Mouse (Mus musculus) CH12.LX (cell line): Measurements from ENCODE around the gene Lrmda. TPM values are rescaled to one million over a fixed set of nuclear protein-coding genes. Genes with fewer than 3 reads are reported as not detected.

ENCODE experiments used
- DNase-seq: peaks from one replicate; pipeline ENCODE4 v3.0.0-alpha.2; 2013; ENCODE audit errors: extremely low read depth
- H3K27ac ChIP-seq: 2 replicates; pipeline ENCODE4 v1.5.1; 2012; ENCODE audit warnings: low read depth, mild to moderate bottlenecking, control low read depth, moderate library complexity; ENCODE audit not compliant: insufficient read depth
- H3K27me3 ChIP-seq: replicated peaks from 2 replicates; pipeline ENCODE3; 2012; ENCODE audit warnings: inconsistent platforms
- H3K36me3 ChIP-seq, 2 experiments: replicated peaks in 1 of 2; 2 replicates each; pipeline versions ENCODE3 to v1.6.1; 2012; ENCODE audit warnings: inconsistent platforms in 1 of 2, low read length in 1 of 2, mild to moderate bottlenecking in 1 of 2, mixed read lengths in 1 of 2, moderate library complexity in 1 of 2; ENCODE audit not compliant: control insufficient read depth in 1 of 2, insufficient read depth in 1 of 2
- H3K4me1 ChIP-seq, 2 experiments: 2 replicates each; pipeline ENCODE4 v1.6.1; 2012; ENCODE audit warnings: inconsistent platforms in 1 of 2, moderate library complexity in 1 of 2; ENCODE audit not compliant: insufficient read depth in 2 of 2, control insufficient read depth in 1 of 2
- H3K4me2 ChIP-seq: 2 replicates; pipeline ENCODE4 v1.6.1; 2012; ENCODE audit warnings: low read depth, mild to moderate bottlenecking, control low read depth; ENCODE audit not compliant: poor library complexity, insufficient read depth, severe bottlenecking
- H3K4me3 ChIP-seq, 3 experiments: fragments of 150-350 bp in 1 of 3; sonication (generic) in 1 of 3; replicated peaks in 1 of 3; 2 replicates each; pipeline versions ENCODE3 to v1.5.1; 2011 to 2012; ENCODE audit warnings: low read depth in 2 of 3, low read length in 2 of 3, mild to moderate bottlenecking in 2 of 3, moderate library complexity in 2 of 3, control low read depth in 1 of 3, improper control_type of control experiment in 1 of 3, inconsistent platforms in 1 of 3, mixed read lengths in 1 of 3; ENCODE audit not compliant: poor library complexity in 1 of 3
- H3K79me2 ChIP-seq: replicated peaks from 2 replicates; pipeline ENCODE4 v1.6.1; 2012; ENCODE audit warnings: mild to moderate bottlenecking, moderate library complexity; ENCODE audit not compliant: control insufficient read depth, poor library complexity, insufficient read depth, severe bottlenecking; ENCODE audit errors: extremely low read depth
- H3K9ac ChIP-seq: 2 replicates; pipeline ENCODE4 v1.6.1; 2012; ENCODE audit warnings: low read depth, mild to moderate bottlenecking, control low read depth, moderate library complexity; ENCODE audit not compliant: insufficient read depth
- H3K9me3 ChIP-seq: replicated peaks from 2 replicates; pipeline ENCODE3; 2012; ENCODE audit warnings: low read length, inconsistent platforms, mixed read lengths
- BHLHE40 ChIP-seq: IDR thresholded peaks from 2 replicates; pipeline ENCODE4 v1.6.1; 2011; ENCODE audit warnings: mild to moderate bottlenecking, low read depth, low read length, improper control_type of control experiment
- CHD2 ChIP-seq: IDR thresholded peaks from 2 replicates; pipeline ENCODE4 v1.6.1; 2011; ENCODE audit warnings: low read length, improper control_type of control experiment
- CTCF ChIP-seq, 2 experiments: IDR thresholded peaks in 1 of 2; conservative IDR thresholded peaks in 1 of 2; 2 replicates each; pipeline ENCODE4 v1.5.1; 2011 to 2012; ENCODE audit warnings: low read depth in 2 of 2, low read length in 2 of 2, improper control_type of control experiment in 1 of 2, inconsistent platforms in 1 of 2, mild to moderate bottlenecking in 1 of 2, moderate library complexity in 1 of 2
- JUND ChIP-seq: conservative IDR thresholded peaks from 2 replicates; pipeline ENCODE4 v1.6.1; 2011; ENCODE audit warnings: low read depth, low read length, improper control_type of control experiment
- MYC ChIP-seq: IDR thresholded peaks from 2 replicates; pipeline ENCODE4 v1.6.1; 2011; ENCODE audit warnings: low read depth, mild to moderate bottlenecking, improper control_type of control experiment, low read length
- NELFE ChIP-seq: IDR thresholded peaks from 2 replicates; pipeline ENCODE4 v1.6.1; 2011; ENCODE audit warnings: low read depth, low read length, improper control_type of control experiment
- RAD21 ChIP-seq: IDR thresholded peaks from 2 replicates; pipeline ENCODE4 v1.6.1; 2011; ENCODE audit warnings: low read depth, mild to moderate bottlenecking, low read length, improper control_type of control experiment, moderate library complexity
- SIN3A ChIP-seq: IDR thresholded peaks from 2 replicates; pipeline ENCODE4 v1.6.1; 2012; ENCODE audit warnings: low read length, improper control_type of control experiment, inconsistent platforms
- TCF12 ChIP-seq: IDR thresholded peaks from 2 replicates; pipeline ENCODE4 v1.6.1; 2014; ENCODE audit warnings: low read depth, mild to moderate bottlenecking, inconsistent platforms, low read length, improper control_type of control experiment
- UBTF ChIP-seq: IDR thresholded peaks from 2 replicates; pipeline ENCODE4 v1.6.1; 2012; ENCODE audit warnings: low read depth, mild to moderate bottlenecking, inconsistent platforms, low read length, improper control_type of control experiment, moderate library complexity
- USF1 ChIP-seq: IDR thresholded peaks from 2 replicates; pipeline ENCODE4 v1.6.1; 2014; ENCODE audit warnings: low read depth, mild to moderate bottlenecking, inconsistent platforms, low read length, improper control_type of control experiment
- USF2 ChIP-seq: conservative IDR thresholded peaks from 2 replicates; pipeline ENCODE4 v1.6.1; 2011; ENCODE audit warnings: low read depth, low read length, improper control_type of control experiment
- ZC3H11A ChIP-seq: IDR thresholded peaks from 2 replicates; pipeline ENCODE4 v1.6.1; 2012; ENCODE audit warnings: low read depth, mild to moderate bottlenecking, inconsistent platforms, low read length, improper control_type of control experiment
- ZMIZ1 ChIP-seq: IDR thresholded peaks from 2 replicates; pipeline ENCODE4 v1.6.1; 2012; ENCODE audit warnings: low read depth, mild to moderate bottlenecking, inconsistent platforms, low read length, improper control_type of control experiment
- ZNF384 ChIP-seq: IDR thresholded peaks from 2 replicates; pipeline ENCODE4 v1.6.1; 2012; ENCODE audit warnings: low read depth, low read length, improper control_type of control experiment, inconsistent platforms
- dilution Hi-C: fragments of 300-500 bp; cut with MboI; formaldehyde crosslinking; loops from 2 replicates; pipeline ENCODE4 v1.14.3; 2020; ENCODE audit warnings: low sequenced_read_pairs; ENCODE audit not compliant: extremely low pct_unique_long_range_greater_than_20kb, extremely low pct_ligation_motif_present
- in situ Hi-C: fragments of 300-500 bp; cut with MboI; formaldehyde crosslinking; loops from 3 replicates; pipeline ENCODE4 v1.14.3; 2019; ENCODE audit warnings: low sequenced_read_pairs, low pct_ligation_motif_present, low pct_unique_long_range_greater_than_20kb, mixed read lengths
- polyA plus RNA-seq: library from polyadenylated mRNA; unstranded; fragments of >175 nt; gene quantifications from 2 replicates; pipeline ENCODE4 v1.2.1, GENCODE M21; 2012; ENCODE audit warnings: low read depth; ENCODE audit not compliant: insufficient read length
- total RNA-seq, 2 experiments: library from RNA; depleted of rRNA; stranded (reverse); fragments of 300-350 nt in 1 of 2; fragments of >200 nt in 1 of 2; gene quantifications; 2 replicates each; pipeline ENCODE4 v1.2.3; 2012 to 2014

Gene Lrmda
- total and polyA plus RNA-seq, 3 experiments: 0.89 to 3.7 (median 1.9) TPM

- no peak overlapping the region for H3K4me2 ChIP-seq
- no peaks in the 10 kb centered on the region for H3K36me3 ChIP-seq
- H3K4me1 ChIP-seq: peaks cover 2 to 13% of the 10 kb centered on the region in 2 experiments; a peak in 2 of 4 replicates
- dilution Hi-C loops: no loop called here
- no peaks in the 10 kb centered on the region for H3K79me2 ChIP-seq
- H3K27ac ChIP-seq: no peak overlapping the region
- no peak overlapping the region for H3K4me3 ChIP-seq
- TF ChIP-seq ZMIZ1: no peak
- TF ChIP-seq USF2: no peak
- TF ChIP-seq CHD2: no peak
- no peak for TF ChIP-seq MYC
- TF ChIP-seq ZC3H11A: no peak
- TF ChIP-seq NELFE: no peak
- TF ChIP-seq USF1: no peak
- TF ChIP-seq ZNF384: no peak
- no peak for TF ChIP-seq UBTF
- TF ChIP-seq CTCF (conservative IDR thresholded peaks at IDR 0.05 in 1 of 2, IDR thresholded peaks at IDR 0.05 in 1 of 2; ENCODE audit: low read depth in 2 of 2, low read length in 2 of 2): no peak
- TF ChIP-seq SIN3A: no peak
- no peak for TF ChIP-seq BHLHE40
- TF ChIP-seq TCF12: no peak
- TF ChIP-seq, all 38 proteins: peak for 0
- no peak overlapping the region for H3K9ac ChIP-seq
- DNase-seq: no peak
- no peaks in the 10 kb centered on the region for H3K27me3 ChIP-seq
- in situ Hi-C loops: no loop called here
- H3K9me3 ChIP-seq: no peaks in the 10 kb centered on the region
Observed at GRCm38 (mm10) chr14:22442719-22443118, 423.2 kb downstream of the Lrmda start.

- dilution Hi-C loops (no loop called here), in situ Hi-C loops (no loop called here)
- peak; percentile 9 for TF ChIP-seq RAD21
- TF ChIP-seq JUND: no peak
- DNase-seq: no peak
- peaks cover 2 to 13% of the 10 kb centered on the region in 2 experiments; a peak in 2 of 4 replicates for H3K4me1 ChIP-seq
- H3K4me2 ChIP-seq: no peak overlapping the region
- no peaks in the 10 kb centered on the region for H3K36me3 ChIP-seq
- H3K27me3 ChIP-seq: no peaks in the 10 kb centered on the region
- no peak overlapping the region for H3K9ac ChIP-seq
- no peaks in the 10 kb centered on the region for H3K79me2 ChIP-seq
- no peaks in the 10 kb centered on the region for H3K9me3 ChIP-seq
- no peak overlapping the region for H3K4me3 ChIP-seq
- no peak overlapping the region for H3K27ac ChIP-seq
Observed at GRCm38 (mm10) chr14:22444541-22444940, 425.0 kb downstream of the Lrmda start.
